Mouse (Mus musculus) frontal cortex, postnatal 14 days (tissue): ENCODE data around the gene Ralgps2.

Experiments used
- DNase-seq, 2 experiments: peaks; one replicate each; pipeline ENCODE4 v3.0.0; 2022; ENCODE audit warnings: low spot score in 2 of 2

Ralgps2 gene

GRCm38 (mm10) chr1:156939251-156940141 lies at the start of gene Ralgps2:
TSS of gene Ralgps2 (minus strand) at chr1:156939626.
- DNase-seq: peak; percentile 24 to 57

DNA sequence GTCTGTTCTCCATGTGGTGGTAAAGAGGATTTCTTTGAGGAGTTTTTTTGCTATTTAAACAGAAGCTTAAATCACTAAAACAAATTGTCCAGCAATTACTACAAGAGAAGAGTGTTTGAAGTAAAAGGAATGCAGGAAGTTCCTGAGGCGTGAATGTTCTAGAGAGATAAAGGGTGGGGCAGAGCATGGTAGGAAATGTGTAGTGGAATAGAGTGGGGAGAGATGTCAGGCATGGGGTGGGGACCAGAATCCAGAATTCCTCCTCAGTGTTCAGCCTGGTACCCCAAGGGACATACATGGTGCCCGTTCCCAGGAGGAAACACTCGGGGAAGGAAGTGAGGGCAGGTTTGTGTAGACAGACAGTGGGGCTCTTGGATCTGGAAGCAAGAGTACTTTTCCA lies 48.1 kb upstream of the Ralgps2 start:
- no peak for DNase-seq

DNA sequence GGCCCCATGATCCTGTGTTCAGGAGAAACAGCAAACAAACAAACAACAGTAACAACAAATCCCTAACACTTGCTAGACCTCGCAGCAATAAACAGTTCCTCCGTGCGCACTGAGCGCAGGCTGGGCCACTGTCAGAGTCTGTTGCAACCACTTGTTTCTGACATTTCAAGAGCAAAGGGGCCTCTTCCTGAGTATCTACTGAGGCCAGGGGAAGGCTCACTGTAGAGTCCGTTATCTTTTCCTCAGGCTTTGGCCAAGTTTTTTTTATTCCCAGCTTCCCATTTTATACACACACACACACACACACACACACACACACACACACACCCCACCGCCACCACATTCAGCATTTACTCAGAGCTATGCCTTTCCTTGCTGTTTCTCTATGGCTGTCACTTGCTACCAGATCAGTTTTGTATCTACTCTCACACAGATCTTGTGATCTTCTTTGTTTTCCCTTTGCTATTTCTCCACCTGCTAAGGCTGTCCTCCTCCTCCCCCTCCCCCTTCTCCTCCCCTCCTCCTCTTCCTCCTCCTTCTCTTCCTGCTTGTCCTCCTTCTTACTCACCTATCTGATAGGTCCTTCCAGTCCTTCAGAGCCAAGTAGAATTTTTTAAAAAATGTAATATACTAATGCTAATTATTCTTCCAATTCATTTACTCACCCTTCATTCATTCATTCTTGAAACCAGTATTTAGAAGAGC lies 47.4 kb upstream of the Ralgps2 start:
- DNase-seq: no peak

- no peak for DNase-seq
Observed at GRCm38 (mm10) chr1:156985657-156986640, 46.5 kb upstream of the Ralgps2 start.

DNA sequence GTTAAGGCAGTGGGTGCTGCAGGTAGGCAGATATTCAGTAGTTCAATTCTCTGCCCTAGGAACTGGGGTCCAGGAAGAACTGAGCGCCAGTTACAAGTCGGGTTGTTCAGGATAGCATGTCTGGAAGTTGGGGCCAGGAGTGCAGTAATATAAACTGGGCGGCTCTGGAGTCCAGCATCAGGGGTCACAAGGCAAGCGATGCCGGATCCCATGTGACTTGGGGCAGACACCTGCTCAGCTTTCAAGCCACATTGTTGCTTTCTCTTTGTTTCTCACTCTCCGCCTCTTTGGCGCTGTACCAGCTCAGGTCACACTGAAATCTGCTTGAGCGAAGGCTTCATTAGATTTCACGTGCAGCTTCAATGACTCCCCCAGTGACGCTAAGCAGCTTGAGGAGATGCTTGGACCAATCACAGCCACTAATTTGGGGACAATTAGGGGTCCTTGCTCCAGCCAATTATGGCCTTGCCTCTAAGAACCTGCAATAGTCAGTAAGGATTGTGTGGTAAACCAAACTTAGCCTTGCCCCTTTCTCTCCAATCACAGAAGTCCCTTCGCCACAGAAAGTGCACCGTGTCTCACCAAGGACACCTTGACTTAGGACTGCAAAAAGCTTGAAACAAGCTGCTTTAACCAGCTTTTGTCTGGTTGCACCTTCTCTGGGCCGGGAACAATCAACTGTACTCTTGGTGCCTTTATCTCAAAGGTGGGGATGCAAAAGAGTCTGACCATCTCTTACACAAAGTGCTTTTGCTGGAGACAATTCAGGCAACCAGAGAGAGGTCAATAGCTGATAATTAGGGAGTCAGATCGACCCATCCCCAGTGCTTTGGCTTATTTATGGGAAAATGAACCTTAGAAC lies 43.8 kb upstream of the Ralgps2 start:
- DNase-seq: no peak

GRCm38 (mm10) chr1:156981975-156982374 lies 42.5 kb upstream of the Ralgps2 start:
- no peak for DNase-seq

GRCm38 (mm10) chr1:156979722-156980121 lies 40.3 kb upstream of the Ralgps2 start:
- no peak for DNase-seq

DNA sequence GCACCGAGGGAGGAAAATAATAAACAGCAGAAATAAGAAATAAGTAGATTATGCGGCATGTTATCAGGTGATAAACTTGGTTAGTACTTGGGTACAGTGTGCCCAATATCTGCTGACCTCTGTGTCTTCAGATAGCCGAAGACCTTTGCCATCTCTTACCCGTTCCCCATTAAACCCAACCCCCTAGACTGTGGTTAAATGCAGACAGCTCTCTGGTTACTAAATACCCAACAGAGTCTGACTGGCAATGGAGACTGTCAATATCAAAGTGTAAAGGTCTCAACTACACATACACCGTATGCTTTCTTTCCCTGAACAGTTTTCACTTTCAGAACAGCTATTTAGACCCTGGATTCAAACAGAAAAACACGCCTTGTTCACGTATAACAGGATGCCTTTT lies 39.2 kb upstream of the Ralgps2 start:
- no peak for DNase-seq

DNA sequence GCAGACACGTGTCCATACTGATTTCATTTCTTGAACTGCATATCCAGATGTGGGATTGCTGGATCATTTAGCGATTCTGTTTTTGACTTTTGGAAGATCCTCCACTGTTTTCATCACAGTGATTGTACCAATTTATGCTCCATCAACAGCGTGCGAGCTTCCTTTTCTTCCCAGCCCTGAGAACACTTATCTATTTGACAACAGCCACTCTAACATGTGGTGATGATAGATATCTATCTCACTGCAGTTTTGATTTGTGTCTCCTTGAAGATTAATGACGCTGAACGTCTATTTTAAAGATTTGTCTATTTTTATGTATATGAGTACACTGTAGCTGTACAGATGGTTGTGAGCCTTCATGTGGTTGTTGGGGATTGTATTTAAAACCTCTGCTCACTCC lies 34.4 kb upstream of the Ralgps2 start:
- no peak for DNase-seq

GRCm38 (mm10) chr1:156972391-156972790 lies 33.0 kb upstream of the Ralgps2 start:
- DNase-seq: no peak

DNA sequence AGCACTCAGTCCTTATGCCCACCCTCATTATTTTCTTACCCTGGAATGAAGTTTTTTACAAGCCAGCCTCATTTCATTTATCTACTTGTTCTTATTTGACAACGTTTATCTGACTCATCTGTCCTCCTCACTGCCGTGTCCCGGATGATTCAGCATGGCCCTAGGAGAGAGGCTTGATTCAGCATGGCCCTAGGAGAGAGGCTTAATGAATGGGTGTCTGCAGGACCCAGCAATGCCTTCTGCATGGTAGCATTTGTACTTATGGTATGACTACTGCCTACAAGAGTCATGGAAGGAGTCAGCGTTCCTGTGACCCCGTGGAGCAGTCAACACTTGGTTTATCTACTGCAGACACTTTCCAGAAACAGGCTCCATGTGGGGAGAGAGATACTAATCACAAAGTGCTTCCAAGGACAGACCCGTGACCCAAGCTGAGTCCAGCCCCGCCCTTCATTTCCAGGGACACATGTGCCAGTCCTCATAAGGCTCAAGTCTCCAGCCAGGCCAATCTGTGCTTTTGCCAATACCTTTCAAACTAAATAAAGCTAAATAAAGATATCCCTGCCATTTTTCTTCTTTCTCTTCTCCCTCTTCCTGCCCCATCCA lies 31.9 kb upstream of the Ralgps2 start:
- DNase-seq: no peak

- DNase-seq: no peak
Observed at GRCm38 (mm10) chr1:156970641-156971040, 31.2 kb upstream of the Ralgps2 start.

- DNase-seq: no peak
Observed at GRCm38 (mm10) chr1:156968107-156968506, 28.7 kb upstream of the Ralgps2 start.

DNA sequence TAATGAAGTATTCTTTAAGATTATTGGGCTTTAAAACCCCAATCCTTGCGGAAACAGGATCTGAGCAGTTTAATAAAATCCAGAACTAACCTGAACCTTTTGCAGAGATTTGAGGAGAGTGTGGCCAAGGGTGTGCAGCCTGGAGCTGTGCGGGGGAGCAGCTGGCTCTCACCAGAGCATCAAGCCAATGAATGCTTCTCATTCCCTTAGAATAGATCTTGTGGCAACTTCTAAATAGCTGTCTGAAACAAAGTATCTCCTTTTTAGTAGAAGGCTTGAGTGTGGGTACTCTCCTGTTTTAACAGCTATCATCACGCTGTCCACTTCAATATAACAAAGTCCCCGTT lies 25.1 kb upstream of the Ralgps2 start:
- DNase-seq: no peak

DNA sequence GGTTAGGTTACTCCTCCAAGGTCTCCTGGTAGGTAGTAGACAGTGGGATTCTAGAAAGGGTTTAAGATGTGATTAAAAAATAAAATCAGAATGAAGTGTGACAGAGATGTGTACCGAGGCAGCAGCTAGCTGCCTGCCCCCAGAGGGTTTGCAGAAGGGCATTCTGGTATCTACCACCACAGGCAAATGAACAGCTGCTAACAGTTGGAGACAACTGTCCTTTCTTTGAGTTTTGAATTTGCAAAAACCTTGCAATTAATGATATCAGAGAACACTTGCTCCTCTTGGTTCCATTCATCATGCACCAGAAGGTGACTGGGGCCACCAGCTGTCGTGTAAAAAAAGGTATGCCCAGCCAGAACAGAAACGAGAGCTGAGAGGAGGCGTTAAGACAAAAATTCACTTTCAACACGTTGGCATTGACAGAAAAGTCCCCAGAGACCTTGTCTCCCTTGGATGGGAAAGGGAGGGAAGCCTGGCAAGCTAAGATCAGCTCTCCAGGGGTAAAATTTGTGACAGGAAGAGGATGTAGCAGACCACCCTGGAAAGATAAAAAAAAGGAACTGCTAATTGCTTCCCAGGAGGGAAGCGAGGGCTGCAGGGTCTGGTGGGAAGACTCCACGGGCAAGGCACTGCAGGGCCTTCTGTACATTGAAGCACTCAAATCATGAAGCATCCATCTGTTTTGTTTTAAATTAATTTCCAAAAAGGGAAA lies 24.6 kb upstream of the Ralgps2 start:
- DNase-seq: no peak

- no peak for DNase-seq
Observed at GRCm38 (mm10) chr1:156961481-156962265, 22.2 kb upstream of the Ralgps2 start.

- DNase-seq: no peak
Observed at GRCm38 (mm10) chr1:156959004-156959403, 19.6 kb upstream of the Ralgps2 start.

- DNase-seq: no peak
Observed at GRCm38 (mm10) chr1:156957360-156957759, 17.9 kb upstream of the Ralgps2 start.
